Mouse (Mus musculus) ES-E14 (cell line): ENCODE data around the gene Dhx8. TPM values are rescaled to one million over a fixed set of nuclear protein-coding genes. Genes with fewer than 3 reads are reported as not detected.

Experiments
- DNase-seq: peaks from one replicate; pipeline ENCODE4 v3.0.0-alpha.2; 2013; ENCODE audit warnings: low read depth, low spot score
- H3K27ac ChIP-seq: 2 replicates; pipeline ENCODE4 v1.5.1; 2012; ENCODE audit warnings: low read depth, mild to moderate bottlenecking, low read length, moderate library complexity, mixed read lengths; ENCODE audit not compliant: poor library complexity, insufficient read depth, severe bottlenecking
- H3K36me3 ChIP-seq: 2 replicates; pipeline ENCODE4 v1.6.1; 2012; ENCODE audit warnings: mild to moderate bottlenecking, low read length, moderate library complexity, mixed read lengths; ENCODE audit not compliant: control insufficient read depth, poor library complexity, insufficient read depth, severe bottlenecking
- H3K4me1 ChIP-seq, 2 experiments: fragments of 150-350 bp in 1 of 2; sonication (generic) in 1 of 2; 2 replicates each; pipeline ENCODE4 v1.6.1; 2012; ENCODE audit warnings: low read length in 2 of 2, mild to moderate bottlenecking in 1 of 2, mixed read lengths in 1 of 2; ENCODE audit not compliant: control insufficient read depth in 2 of 2, insufficient read depth in 2 of 2, poor library complexity in 1 of 2
- H3K4me3 ChIP-seq, 2 experiments: fragments of 150-350 bp in 1 of 2; sonication (generic) in 1 of 2; 2 replicates each; pipeline ENCODE4 v1.5.1; 2012; ENCODE audit warnings: low read length in 2 of 2, low read depth in 1 of 2, mild to moderate bottlenecking in 1 of 2, mixed read lengths in 1 of 2; ENCODE audit not compliant: insufficient read depth in 1 of 2, poor library complexity in 1 of 2, severe bottlenecking in 1 of 2
- H3K9ac ChIP-seq: 2 replicates; pipeline ENCODE4 v1.6.1; 2012; ENCODE audit warnings: low read depth, mild to moderate bottlenecking, low read length, mixed read lengths; ENCODE audit not compliant: poor library complexity, insufficient read depth, severe bottlenecking
- H3K9me3 ChIP-seq: fragments of 150-350 bp; sonication (generic); 2 replicates; pipeline ENCODE4 v1.6.1; 2012; ENCODE audit warnings: low read depth, mild to moderate bottlenecking, low read length; ENCODE audit not compliant: control insufficient read depth, insufficient read depth
- CHD2 ChIP-seq: IDR thresholded peaks from 2 replicates; pipeline ENCODE4 v1.6.1; 2014; ENCODE audit warnings: mild to moderate bottlenecking, low read depth, low read length, inconsistent platforms
- HCFC1 ChIP-seq: IDR thresholded peaks from 2 replicates; pipeline ENCODE4 v1.6.1; 2012; ENCODE audit warnings: low read length, inconsistent platforms, borderline replicate concordance; ENCODE audit not compliant: insufficient read depth
- MAFK ChIP-seq: IDR thresholded peaks from 2 replicates; pipeline ENCODE4 v1.6.1; 2014; ENCODE audit warnings: mild to moderate bottlenecking, low read depth, low read length, inconsistent platforms; ENCODE audit not compliant: insufficient read depth
- ZC3H11A ChIP-seq: IDR thresholded peaks from 2 replicates; pipeline ENCODE4 v1.6.1; 2012; ENCODE audit warnings: low read depth, mild to moderate bottlenecking, inconsistent platforms, low read length, borderline replicate concordance
- ZNF384 ChIP-seq: IDR thresholded peaks from 2 replicates; pipeline ENCODE4 v1.6.1; 2012; ENCODE audit warnings: low read depth, low read length, inconsistent platforms
- in situ Hi-C, 2 experiments: fragments of 600-800 bp; cut with MboI; formaldehyde crosslinking; loops; one replicate each; pipeline ENCODE4 v1.15.1; 2025; ENCODE audit warnings: low sequenced_read_pairs in 2 of 2, inconsistent platforms in 1 of 2; ENCODE audit not compliant: unreplicated experiment in 2 of 2
- total RNA-seq: library from RNA; depleted of rRNA; stranded (reverse); fragments of 300-350 nt; gene quantifications from 2 replicates; pipeline ENCODE4 v1.2.3, GENCODE M21; 2012

The Dhx8 gene
- total RNA-seq, 1 experiment: 51.7 TPM

GRCm38 (mm10) chr11:101725043-101725442, 7.7 kb upstream of the Dhx8 start:
- peaks cover 0 to 10% of the 10 kb centered on the region in 2 experiments; a peak in 1 of 4 replicates for H3K4me1 ChIP-seq
- DNase-seq: no peak
- no peaks in the 10 kb centered on the region for H3K9me3 ChIP-seq
- TF ChIP-seq ZC3H11A (no peak), ZNF384 (no peak), MAFK (no peak), CHD2 (no peak), HCFC1 (no peak)
- no peak overlapping the region for H3K9ac ChIP-seq
- H3K36me3 ChIP-seq: no peaks in the 10 kb centered on the region
- no peak overlapping the region for H3K4me3 ChIP-seq
- in situ Hi-C loops: no loop called here
- no peak overlapping the region for H3K27ac ChIP-seq

- Histone ChIP-seq H3K36me3 (no peaks in the 10 kb centered on the region), H3K9me3 (no peaks in the 10 kb centered on the region), H3K4me1 (peaks cover 0 to 7% of the 10 kb centered on the region in 2 experiments; a peak in 1 of 4 replicates), H3K9ac (no peak overlapping the region), H3K4me3 (no peak overlapping the region), H3K27ac (no peak overlapping the region)
- no peak for DNase-seq
- TF ChIP-seq ZC3H11A (no peak), ZNF384 (no peak), HCFC1 (no peak), MAFK (no peak), CHD2 (no peak)
- in situ Hi-C loops: no loop called here
Observed at GRCm38 (mm10) chr11:101726765-101727164, 6.0 kb upstream of the Dhx8 start.

GRCm38 (mm10) chr11:101729308-101729707, 3.4 kb upstream of the Dhx8 start:
- in situ Hi-C loops: no loop called here
- no peaks in the 10 kb centered on the region for H3K9me3 ChIP-seq
- no peak overlapping the region for H3K4me3 ChIP-seq
- H3K27ac ChIP-seq: no peak overlapping the region
- no peak for DNase-seq
- H3K36me3 ChIP-seq: no peaks in the 10 kb centered on the region
- H3K4me1 ChIP-seq: peaks cover 0 to 3% of the 10 kb centered on the region in 2 experiments; a peak in 1 of 4 replicates
- TF ChIP-seq ZNF384 (no peak), HCFC1 (no peak), CHD2 (no peak), ZC3H11A (no peak)
- no peak overlapping the region for H3K9ac ChIP-seq

GRCm38 (mm10) chr11:101733596-101733995, 877 bp downstream of the Dhx8 start:
- in situ Hi-C loops: loop anchor here (5.0 kb wide), 1 partner anchor 71 kb away; no protein-coding TSS in a partner anchor
- peak overlapping the region; percentile 78 to 86 for H3K4me3 ChIP-seq
- DNase-seq: no peak
- peak overlapping the region; percentile 85 for H3K9ac ChIP-seq
- no peak for TF ChIP-seq ZNF384
- no peak for TF ChIP-seq MAFK
- TF ChIP-seq HCFC1: no peak
- no peak for TF ChIP-seq CHD2
- no peak for TF ChIP-seq ZC3H11A
- no peak overlapping the region for H3K27ac ChIP-seq
- H3K36me3 ChIP-seq: peaks cover 18% of the 10 kb centered on the region
- H3K4me1 ChIP-seq: no peaks in the 10 kb centered on the region
- no peaks in the 10 kb centered on the region for H3K9me3 ChIP-seq

GRCm38 (mm10) chr11:101756616-101757015, 23.9 kb downstream of the Dhx8 start:
- Histone ChIP-seq H3K9ac (no peak overlapping the region), H3K9me3 (no peaks in the 10 kb centered on the region), H3K36me3 (peaks cover 53% of the 10 kb centered on the region), H3K27ac (no peak overlapping the region), H3K4me1 (no peaks in the 10 kb centered on the region), H3K4me3 (no peak overlapping the region)
- DNase-seq: no peak
- in situ Hi-C loops: no loop called here
- no peak for TF ChIP-seq CHD2
- TF ChIP-seq ZC3H11A: no peak
- no peak for TF ChIP-seq MAFK
- no peak for TF ChIP-seq HCFC1
- no peak for TF ChIP-seq ZNF384
